Mouse (Mus musculus) Patski (cell line): ENCODE measurements around the gene Ube2d2b. TPM values are rescaled to one million over a fixed set of nuclear protein-coding genes. Genes with fewer than 3 reads are reported as not detected.

Source experiments
- ATAC-seq: fragments of 100-300 bp; one replicate; pipeline ENCODE4 v1.8.0; 2021
- CTCF ChIA-PET: fragments of 350-600 bp; sonication (Branson Sonifier 250); formaldehyde crosslinking; loops from one replicate; lab custom pipeline; 2022; ENCODE audit warnings: inconsistent platforms; lab: Charles Lee
- POLR2A ChIA-PET: fragments of 350-600 bp; sonication (Branson Sonifier 250); formaldehyde crosslinking; loops from one replicate; lab custom pipeline; 2022; ENCODE audit warnings: antibody characterized with exemption, inconsistent platforms; lab: Charles Lee
- DNase-seq: peaks from one replicate; pipeline ENCODE4 v3.0.0-alpha.2; 2011; ENCODE audit warnings: low read depth, low spot score
- H3K27me3 ChIP-seq: fragments of 371-371 bp; one replicate; pipeline ENCODE4 v1.5.1; 2021
- CTCF ChIP-seq: fragments of 100-300 bp; IDR thresholded peaks from one replicate; pipeline ENCODE4 v1.5.1; 2021
- in situ Hi-C: fragments of 300-500 bp; cut with MboI; formaldehyde crosslinking; loops from 3 replicates; pipeline ENCODE4 v1.11.1; 2018; ENCODE audit warnings: low pct_unique_long_range_greater_than_20kb, mixed read lengths
- polyA plus RNA-seq: library from polyadenylated mRNA; unstranded; gene quantifications from one replicate; pipeline ENCODE4 v1.2.3, GENCODE M21; 2021

Ube2d2b gene
- polyA plus RNA-seq, 1 experiment from 2014 or later = not detected

GRCm38 (mm10) chr5:107802621-107803020 lies 27.3 kb upstream of the Ube2d2b start:
- in situ Hi-C loops = loop anchor here (5.0 kb wide), 1 partner anchor 185 kb away; no protein-coding TSS in a partner anchor
- TF ChIP-seq CTCF = no peak
- ATAC-seq = no peak
- POLR2A ChIA-PET = no interaction called here
- CTCF ChIA-PET = no interaction called here
- no peak for DNase-seq
- H3K27me3 ChIP-seq = no peaks in the 10 kb centered on the region

DNA sequence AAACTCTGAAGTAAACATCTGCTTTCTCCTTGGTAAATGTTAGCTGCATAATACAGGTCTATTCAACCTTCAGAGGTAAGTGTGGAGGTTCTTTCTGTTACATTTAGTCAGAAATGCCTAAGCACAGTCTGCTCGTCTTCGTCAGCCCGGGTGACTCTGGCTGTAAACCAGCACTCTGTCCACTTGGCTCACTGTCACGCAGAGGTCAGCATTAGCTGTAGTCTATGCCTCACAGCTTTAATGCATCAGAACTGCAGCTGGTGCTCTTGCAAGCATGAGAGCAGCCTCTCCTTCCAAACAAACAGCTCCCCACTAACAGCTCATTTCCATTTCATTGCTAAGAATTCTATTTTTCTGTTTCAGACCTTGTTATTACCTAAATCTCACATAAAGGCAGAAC lies 22.4 kb upstream of the Ube2d2b start:
- ChIA-PET POLR2A (no interaction called here), CTCF (interaction anchor here (2.7 kb wide), 1 partner anchor 14 kb away, joined by 9 read pairs; no protein-coding TSS in a partner anchor)
- no peak for TF ChIP-seq CTCF
- H3K27me3 ChIP-seq = no peaks in the 10 kb centered on the region
- DNase-seq = no peak
- in situ Hi-C loops = no loop called here
- no peak for ATAC-seq

- ChIA-PET CTCF (interaction anchor here (0.9 to 1.3 kb wide), 2 partner anchors 15 to 17 kb away, joined by 3 to 4 read pairs; partner anchors contain the start of gene Ube2d2b), POLR2A (interaction anchor here (0.6 kb wide), 1 partner anchor 182 kb away, joined by 3 read pairs; no protein-coding TSS in a partner anchor)
- in situ Hi-C loops = no loop called here
- TF ChIP-seq CTCF = no peak
- DNase-seq = no peak
- no peaks in the 10 kb centered on the region for H3K27me3 ChIP-seq
- no peak for ATAC-seq
Measured at GRCm38 (mm10) chr5:107814651-107815050, 15.2 kb upstream of the Ube2d2b start.

DNA sequence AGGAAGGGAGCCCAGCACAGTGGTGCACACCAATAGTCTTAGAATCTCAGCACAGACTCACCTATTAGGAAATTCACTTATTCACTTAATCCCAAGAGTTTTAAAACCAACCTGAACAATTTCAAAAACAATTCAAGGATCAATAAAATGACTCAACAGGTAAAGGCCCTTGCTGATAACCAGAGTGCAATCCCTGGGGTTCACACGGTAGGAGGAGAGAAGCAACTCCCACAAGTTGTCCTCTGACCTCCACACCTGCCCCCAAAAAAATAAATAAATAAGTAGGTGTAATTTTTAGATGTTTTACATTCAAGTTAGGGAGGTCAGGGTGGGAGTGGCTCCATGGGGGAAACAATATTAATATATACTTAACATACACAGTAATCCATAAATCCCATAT lies 7.4 kb upstream of the Ube2d2b start:
- ChIA-PET POLR2A (interaction anchor here (0.7 kb wide), 1 partner anchor 8 kb away, joined by 3 read pairs; no protein-coding TSS in a partner anchor), CTCF (interaction anchor here (2.3 kb wide), 1 partner anchor 10 kb away, joined by 9 read pairs; no protein-coding TSS in a partner anchor)
- no peak for ATAC-seq
- no peaks in the 10 kb centered on the region for H3K27me3 ChIP-seq
- in situ Hi-C loops = no loop called here
- TF ChIP-seq CTCF = no peak
- DNase-seq = no peak

- ATAC-seq (no peak), DNase-seq (no peak)
- in situ Hi-C loops = no loop called here
- POLR2A ChIA-PET = interaction anchor here (0.8 to 1.2 kb wide), 2 partner anchors 9 to 17 kb away, joined by 3 read pairs; no protein-coding TSS in a partner anchor
- TF ChIP-seq CTCF = no peak
- H3K27me3 ChIP-seq = no peaks in the 10 kb centered on the region
- CTCF ChIA-PET = interaction anchor here (0.8 to 2.3 kb wide), 7 partner anchors 11 to 42 kb away, joined by 3 to 7 read pairs (median 5); no protein-coding TSS in a partner anchor
Measured at GRCm38 (mm10) chr5:107831351-107831750, 1.5 kb downstream of the Ube2d2b start.

GRCm38 (mm10) chr5:107834287-107834686 lies 4.4 kb downstream of the Ube2d2b start:
- no peak for DNase-seq
- in situ Hi-C loops = no loop called here
- CTCF ChIA-PET = interaction anchor here (0.8 to 1.7 kb wide), 2 partner anchors 18 to 25 kb away, joined by 3 read pairs; no protein-coding TSS in a partner anchor

DNA sequence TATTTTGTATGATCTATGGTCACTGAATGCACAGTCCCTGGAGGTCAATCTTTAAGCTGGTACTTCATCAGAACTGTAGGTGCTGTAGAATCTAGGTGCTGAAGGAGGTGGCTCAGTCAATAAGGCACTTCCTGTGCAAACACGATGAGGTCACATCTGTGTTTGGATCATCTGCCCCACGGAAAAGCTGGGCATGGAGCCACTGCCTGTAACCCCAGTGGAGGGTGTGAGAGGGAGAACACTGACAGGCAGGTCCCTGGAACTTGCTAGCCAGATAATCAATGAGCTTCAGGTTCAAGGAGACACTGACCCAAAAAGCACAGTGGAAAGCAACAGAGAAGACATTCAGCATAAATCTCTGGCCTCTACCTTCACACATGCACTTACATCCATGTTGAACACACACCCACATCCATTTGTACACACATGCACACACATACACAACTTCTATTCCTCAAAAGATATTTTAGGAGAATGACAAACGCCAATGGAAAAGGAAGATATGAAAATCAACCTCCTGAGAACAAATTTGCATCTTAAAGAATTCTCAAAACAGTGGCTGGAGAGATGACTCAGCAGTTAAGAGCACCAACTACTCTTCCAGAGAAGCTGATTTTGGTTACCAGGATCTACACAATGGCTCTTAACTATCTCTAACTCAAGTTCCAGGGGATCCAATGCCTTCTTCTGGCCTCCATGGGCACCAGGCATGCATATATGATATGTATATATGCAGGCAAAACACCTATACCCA lies 9.2 kb downstream of the Ube2d2b start:
- TF ChIP-seq CTCF = no peak
- POLR2A ChIA-PET = no interaction called here
- CTCF ChIA-PET = interaction anchor here (1.2 to 3.2 kb wide), 4 partner anchors 19 to 154 kb away, joined by 3 to 10 read pairs (median 3); no protein-coding TSS in a partner anchor
- in situ Hi-C loops = no loop called here
- DNase-seq (no peak), ATAC-seq (no peak)
- no peaks in the 10 kb centered on the region for H3K27me3 ChIP-seq

More at GRCm38 (mm10) chr5:107834287-107834686, 4.4 kb downstream of the Ube2d2b start:
- no peak for TF ChIP-seq CTCF
- no peak for ATAC-seq
- POLR2A ChIA-PET = interaction anchor here (0.7 kb wide), 1 partner anchor 35 kb away, joined by 3 read pairs; no protein-coding TSS in a partner anchor
- no peaks in the 10 kb centered on the region for H3K27me3 ChIP-seq

DNA sequence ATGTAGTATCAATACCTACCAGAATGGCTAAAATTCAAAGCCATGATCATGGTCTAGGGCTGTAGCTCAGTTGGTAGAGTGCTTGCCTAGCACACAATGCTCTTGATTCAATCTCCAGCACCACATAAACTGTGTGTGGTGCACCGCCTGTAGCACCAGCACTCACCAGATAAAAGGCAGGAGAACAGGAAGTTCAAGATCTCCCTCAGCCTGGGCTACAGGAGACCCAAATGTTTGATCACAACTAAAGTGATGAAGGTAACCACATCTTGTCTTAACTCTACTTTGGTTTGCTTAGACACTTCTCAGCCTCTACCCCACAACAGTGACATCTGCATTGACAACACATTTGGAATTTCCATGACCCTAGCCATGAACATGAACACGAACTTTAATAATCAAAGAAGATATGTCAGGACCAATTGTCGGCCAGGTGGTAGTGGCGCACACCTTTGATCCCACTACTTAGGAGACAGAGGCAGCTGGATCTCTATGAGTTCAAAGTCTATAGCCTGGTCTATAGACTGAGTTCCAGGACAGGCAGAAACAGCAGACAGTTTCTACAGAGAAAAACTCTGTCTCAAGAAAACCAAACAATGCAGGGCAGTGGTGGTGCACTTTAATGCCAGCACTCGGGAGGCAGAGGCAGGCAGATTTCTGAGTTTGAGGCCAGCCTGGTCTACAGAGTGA lies 10.8 kb downstream of the Ube2d2b start:
- H3K27me3 ChIP-seq = no peaks in the 10 kb centered on the region
- POLR2A ChIA-PET = interaction anchor here (0.7 kb wide), 1 partner anchor 47 kb away, joined by 3 read pairs; no protein-coding TSS in a partner anchor
- ATAC-seq (no peak), DNase-seq (no peak)
- CTCF ChIA-PET = interaction anchor here (3.2 kb wide), 1 partner anchor 17 kb away, joined by 10 read pairs; no protein-coding TSS in a partner anchor
- TF ChIP-seq CTCF = no peak
- in situ Hi-C loops = no loop called here

GRCm38 (mm10) chr5:107847349-107847748 lies 17.4 kb downstream of the Ube2d2b start:
- ChIA-PET CTCF (interaction anchor here (0.8 to 2.7 kb wide), 4 partner anchors 8 to 54 kb away, joined by 3 to 16 read pairs (median 4); no protein-coding TSS in a partner anchor), POLR2A (interaction anchor here (1.2 kb wide), 1 partner anchor 16 kb away, joined by 3 read pairs; no protein-coding TSS in a partner anchor)
- no peak for TF ChIP-seq CTCF
- in situ Hi-C loops = no loop called here
- DNase-seq = peak; percentile 83
- no peaks in the 10 kb centered on the region for H3K27me3 ChIP-seq
- ATAC-seq = peak; percentile 94

DNA sequence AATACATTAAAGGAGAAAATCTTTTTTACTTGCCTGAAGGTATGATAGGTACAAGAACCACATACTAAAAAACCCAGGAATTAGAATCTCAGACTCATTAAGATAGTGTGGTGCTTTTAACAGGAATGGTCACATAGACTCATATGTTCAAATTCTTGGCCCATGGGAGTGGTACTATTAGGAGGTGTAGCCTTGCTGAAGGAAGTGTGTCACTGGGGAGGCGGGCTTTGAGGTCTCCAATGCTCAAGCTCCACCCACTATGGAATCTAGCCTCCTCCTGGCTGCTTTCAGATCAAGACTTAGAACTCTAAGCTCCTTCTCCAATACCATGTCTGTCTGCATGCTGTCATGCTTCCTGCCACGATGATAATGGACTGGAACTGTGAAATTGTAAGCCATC lies 17.9 kb downstream of the Ube2d2b start:
- ChIA-PET CTCF (interaction anchor here (1.4 to 2.7 kb wide), 2 partner anchors 10 to 54 kb away, joined by 5 to 16 read pairs; no protein-coding TSS in a partner anchor), POLR2A (interaction anchor here (1.2 kb wide), 1 partner anchor 16 kb away, joined by 3 read pairs; no protein-coding TSS in a partner anchor)
- peak; percentile 53 for ATAC-seq
- no peak for DNase-seq
- in situ Hi-C loops = no loop called here
- TF ChIP-seq CTCF = no peak
- H3K27me3 ChIP-seq = no peaks in the 10 kb centered on the region
